Mouse (Mus musculus) kidney, embryonic 15.5 days (tissue): ENCODE measurements around the gene Prdm4. TPM values are rescaled to one million over a fixed set of nuclear protein-coding genes. Genes with fewer than 3 reads are reported as not detected.

Experiments used
- polyA plus RNA-seq: library from polyadenylated mRNA; unstranded; fragments of >200 nt; fragmentation: Nextera tagmentation; extraction: Ambion mirVana; gene quantifications from 2 replicates; pipeline ENCODE4 v1.2.1, GENCODE M21; 2015

Gene Prdm4
- polyA plus RNA-seq, 1 experiment from 2014 or later = 18.3 TPM

Other genes starting within 250 kb of the Prdm4 start
- gene Pwp1, start 87.6 kb downstream of the Prdm4 start, polyA plus RNA-seq = 76.6 and 80.5 TPM in 2 replicates
- gene Ascl4, start 10.5 kb upstream of the Prdm4 start, polyA plus RNA-seq = 0.68 and 1.6 TPM in 2 replicates
- gene Rtcb, start 40.7 kb upstream of the Prdm4 start, polyA plus RNA-seq = 183 and 194 TPM in 2 replicates
- gene Bpifc, start 94.8 kb upstream of the Prdm4 start, polyA plus RNA-seq = 0.35 and 0.38 TPM in 2 replicates
- gene Fbxo7, start 104.8 kb upstream of the Prdm4 start, polyA plus RNA-seq = 36.0 and 36.7 TPM in 2 replicates